Mouse (Mus musculus) ES-E14 (cell line): ENCODE data around the gene Amz2.

Experiments
- CHD2 ChIP-seq: IDR thresholded peaks from 2 replicates; pipeline ENCODE4 v1.6.1; 2014; ENCODE audit warnings: mild to moderate bottlenecking, low read depth, low read length, inconsistent platforms
- HCFC1 ChIP-seq: IDR thresholded peaks from 2 replicates; pipeline ENCODE4 v1.6.1; 2012; ENCODE audit warnings: low read length, inconsistent platforms, borderline replicate concordance; ENCODE audit not compliant: insufficient read depth
- MAFK ChIP-seq: IDR thresholded peaks from 2 replicates; pipeline ENCODE4 v1.6.1; 2014; ENCODE audit warnings: mild to moderate bottlenecking, low read depth, low read length, inconsistent platforms; ENCODE audit not compliant: insufficient read depth
- ZC3H11A ChIP-seq: IDR thresholded peaks from 2 replicates; pipeline ENCODE4 v1.6.1; 2012; ENCODE audit warnings: low read depth, mild to moderate bottlenecking, inconsistent platforms, low read length, borderline replicate concordance

- no peak for TF ChIP-seq CHD2
- TF ChIP-seq ZC3H11A = no peak
- TF ChIP-seq HCFC1 = no peak
- TF ChIP-seq MAFK = no peak
These were observed 16.5 kb downstream of the Amz2 start for GRCm38 (mm10) chr11:109442166-109442730.
